Mouse (Mus musculus): ENCODE measurements at regions not wholly inside any gene's neighbourhood (a gene's known extent, or its start where the extent isn't known, plus 50 kb on each side); places are given as distances from the start of the nearest gene placed in this dataset.

DNA sequence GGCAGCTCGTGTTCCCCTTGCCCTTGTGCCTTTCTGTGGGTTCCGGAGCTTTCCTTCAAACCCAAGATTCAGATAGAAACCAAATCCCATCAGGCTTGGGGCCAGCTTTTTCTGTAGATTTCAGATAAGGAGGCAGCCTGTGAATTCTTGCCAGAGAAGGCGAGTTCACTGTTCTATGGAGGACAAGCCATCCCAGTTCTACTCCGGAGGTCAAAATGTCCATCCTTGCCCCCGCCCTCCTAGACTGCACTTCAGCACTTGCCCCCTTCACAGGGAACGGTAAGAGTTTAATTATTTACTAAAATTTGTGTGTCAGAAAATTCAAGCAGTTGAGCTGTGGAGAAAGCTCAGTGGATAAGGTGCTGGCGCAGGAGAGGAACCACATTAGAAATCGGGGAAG is 97.1 kb upstream of the Adgrl2 start:
- ATAC-seq (replicated peaks; ENCODE audit: low FRiP score, low read depth) (peak; percentile 84), DNase-seq (ENCODE audit: low spot score) (peak; percentile 48)
- no peak for TF ChIP-seq CTCF (IDR thresholded peaks at IDR 0.05; ENCODE audit: low read depth)
- peak overlapping the region; percentile 58 for H3K27ac ChIP-seq
- H3K9me3 ChIP-seq (replicated peaks; ENCODE audit: low read length), result no peaks in the 10 kb centered on the region
- H3K4me1 ChIP-seq (replicated peaks; ENCODE audit: insufficient read depth, low read length), result peaks cover 29% of the 10 kb centered on the region; the same call in 1 of the 2 replicates
- no peaks in the 10 kb centered on the region for H3K36me3 ChIP-seq (ENCODE audit: insufficient read depth, low read length)
- WGBS, result 45% methylated on average over 8 of the region's 8 CpGs
- H3K9ac ChIP-seq (ENCODE audit: low read depth, low read length), result no peak overlapping the region
- H3K4me3 ChIP-seq (replicated peaks; ENCODE audit: low read depth, low read length), result no peak overlapping the region
- H3K27me3 ChIP-seq (ENCODE audit: insufficient read depth, low read length), result no peaks in the 10 kb centered on the region
- H3K4me2 ChIP-seq (ENCODE audit: low read length), result peak overlapping the region; percentile 14

DNA sequence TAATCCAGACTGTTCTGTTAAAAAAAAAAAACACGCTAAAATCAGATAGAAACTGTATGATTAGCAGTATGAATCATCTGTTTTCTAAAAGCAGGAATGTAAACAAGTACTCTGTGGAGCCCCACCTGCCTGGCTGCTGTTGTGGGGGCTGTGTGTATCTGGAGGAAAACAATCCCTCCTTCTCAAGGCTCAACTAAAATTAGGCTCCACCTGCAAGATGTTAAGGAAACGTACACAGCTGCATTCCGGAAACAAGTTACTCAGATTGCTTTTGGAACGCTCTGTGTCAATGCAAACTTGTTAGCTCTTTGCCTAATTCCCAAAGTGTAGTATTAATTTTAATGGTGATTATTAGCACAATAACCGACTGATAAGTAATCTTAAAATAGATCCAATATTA is 96.3 kb upstream of the Adgrl2 start:
- TF ChIP-seq CTCF (IDR thresholded peaks at IDR 0.05; ENCODE audit: low read depth), result no peak
- 33% methylated on average over 5 of the region's 5 CpGs for WGBS
- ATAC-seq (replicated peaks; ENCODE audit: low FRiP score, low read depth) (no peak), DNase-seq (ENCODE audit: low spot score) (peak; percentile 57)
- H3K27ac ChIP-seq, result no peak overlapping the region
- no peaks in the 10 kb centered on the region for H3K36me3 ChIP-seq (ENCODE audit: insufficient read depth, low read length)
- no peaks in the 10 kb centered on the region for H3K27me3 ChIP-seq (ENCODE audit: insufficient read depth, low read length)
- H3K4me2 ChIP-seq (ENCODE audit: low read length), result 0 out of 2 replicates have a peak overlapping the region, but pooled peaks have one; percentile 4
- H3K4me3 ChIP-seq (replicated peaks; ENCODE audit: low read depth, low read length), result no peak overlapping the region
- H3K4me1 ChIP-seq (replicated peaks; ENCODE audit: insufficient read depth, low read length), result peaks cover 29% of the 10 kb centered on the region; the same call in 1 of the 2 replicates
- no peak overlapping the region for H3K9ac ChIP-seq (ENCODE audit: low read depth, low read length)
- H3K9me3 ChIP-seq (replicated peaks; ENCODE audit: low read length), result no peaks in the 10 kb centered on the region

DNA sequence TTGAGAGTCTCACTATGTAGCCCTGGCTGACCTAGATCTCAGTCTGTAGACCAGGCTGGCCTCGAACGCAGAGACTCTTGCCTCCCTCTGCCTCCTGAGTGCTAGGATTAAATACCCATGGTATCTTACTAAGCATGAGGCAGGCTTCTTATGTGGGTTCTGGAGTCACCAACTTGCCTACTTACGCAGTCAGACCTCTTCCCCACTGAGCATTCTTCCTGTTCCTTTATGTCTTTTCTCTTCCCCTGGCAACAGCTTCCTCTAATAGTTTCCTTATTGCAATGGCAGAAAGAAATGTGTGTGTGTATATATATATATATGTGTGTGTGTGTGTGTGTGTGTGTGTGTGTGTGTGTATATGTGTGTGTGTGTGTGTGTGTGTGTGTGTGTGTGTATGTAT is 95.7 kb upstream of the Adgrl2 start:
- ATAC-seq (replicated peaks; ENCODE audit: low FRiP score, low read depth), result no peak
- DNase-seq (ENCODE audit: low spot score), result peak; percentile 35
- Histone ChIP-seq H3K9me3 (replicated peaks; ENCODE audit: low read length) (no peaks in the 10 kb centered on the region), H3K4me1 (replicated peaks; ENCODE audit: insufficient read depth, low read length) (peaks cover 29% of the 10 kb centered on the region; the same call in 1 of the 2 replicates), H3K36me3 (ENCODE audit: insufficient read depth, low read length) (no peaks in the 10 kb centered on the region), H3K4me2 (ENCODE audit: low read length) (no peak overlapping the region), H3K9ac (ENCODE audit: low read depth, low read length) (no peak overlapping the region), H3K27ac (peak overlapping the region; percentile 39; the same call in 1 of the 2 replicates), H3K4me3 (replicated peaks; ENCODE audit: low read depth, low read length) (no peak overlapping the region), H3K27me3 (ENCODE audit: insufficient read depth, low read length) (no peaks in the 10 kb centered on the region)
- TF ChIP-seq CTCF (IDR thresholded peaks at IDR 0.05; ENCODE audit: low read depth), result no peak
- WGBS, result 83% methylated on average over 3 of the region's 3 CpGs

DNA sequence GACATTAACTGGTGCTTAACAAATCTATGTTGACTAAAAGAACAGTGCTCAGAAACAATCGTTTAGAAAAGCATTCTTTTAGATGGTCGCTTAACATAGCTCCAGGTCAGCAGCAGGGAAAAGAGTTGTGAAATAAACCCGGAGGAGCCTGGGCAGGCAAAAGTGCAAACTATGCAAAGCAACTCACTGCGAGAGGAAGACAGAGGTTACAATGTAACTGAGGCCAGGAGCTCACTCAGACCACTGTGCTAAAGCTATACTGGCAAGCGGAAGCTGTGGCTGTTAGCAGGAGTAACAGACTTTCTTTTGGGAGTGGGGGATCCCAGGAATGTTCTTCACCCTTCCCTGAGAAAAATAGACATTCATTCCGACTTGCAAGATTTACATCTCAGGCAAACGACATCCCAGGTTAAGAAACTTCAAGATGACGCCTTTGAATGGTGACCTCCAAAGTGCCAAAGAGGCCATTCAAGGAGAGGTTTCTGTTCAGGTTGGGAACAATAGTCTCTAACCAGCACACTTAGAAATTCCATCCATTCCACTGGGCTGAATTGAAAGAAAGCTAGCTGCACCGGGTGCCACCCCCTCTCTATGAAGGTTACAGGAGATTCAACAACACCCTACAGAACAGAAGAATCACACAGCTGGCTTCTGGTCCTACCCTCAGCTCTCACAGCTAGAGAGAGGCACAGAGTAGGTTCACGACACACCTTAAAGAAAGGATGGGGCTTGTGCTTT is 94.7 kb upstream of the Adgrl2 start:
- Histone ChIP-seq H3K9me3 (replicated peaks; ENCODE audit: low read length) (no peaks in the 10 kb centered on the region), H3K9ac (ENCODE audit: low read depth, low read length) (no peak overlapping the region), H3K27ac (peak overlapping the region; percentile 39), H3K4me1 (replicated peaks; ENCODE audit: insufficient read depth, low read length) (peaks cover 29% of the 10 kb centered on the region; the same call in 1 of the 2 replicates), H3K4me2 (ENCODE audit: low read length) (no peak overlapping the region), H3K27me3 (ENCODE audit: insufficient read depth, low read length) (no peaks in the 10 kb centered on the region), H3K4me3 (replicated peaks; ENCODE audit: low read depth, low read length) (no peak overlapping the region), H3K36me3 (ENCODE audit: insufficient read depth, low read length) (no peaks in the 10 kb centered on the region)
- no peak for ATAC-seq (replicated peaks; ENCODE audit: low FRiP score, low read depth)
- no peak for TF ChIP-seq CTCF (IDR thresholded peaks at IDR 0.05; ENCODE audit: low read depth)
- 49% methylated on average over 10 of the region's 10 CpGs for WGBS
- peak; percentile 33 for DNase-seq (ENCODE audit: low spot score)

DNA sequence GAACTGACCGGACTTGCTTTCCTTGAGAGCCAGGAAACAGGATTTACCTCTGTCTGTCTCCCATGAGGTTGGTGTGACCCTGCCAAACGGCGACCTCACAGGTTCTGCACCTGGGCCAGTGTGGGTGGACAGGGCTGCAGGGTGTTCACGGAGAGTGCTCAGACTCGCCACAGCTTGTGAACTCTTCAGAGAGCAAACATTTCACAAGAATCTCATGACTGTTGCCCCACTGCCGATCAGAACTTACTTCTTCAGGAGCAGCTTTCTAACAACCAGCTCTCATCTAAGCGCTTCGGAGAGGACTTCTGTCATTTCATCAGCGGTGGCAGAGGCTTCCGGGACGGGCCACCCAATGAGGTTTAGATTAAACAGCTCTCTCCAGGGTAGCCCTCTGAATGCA is 93.0 kb upstream of the Adgrl2 start:
- Histone ChIP-seq H3K27ac (no peak overlapping the region), H3K4me1 (replicated peaks; ENCODE audit: insufficient read depth, low read length) (peaks cover 25% of the 10 kb centered on the region; the same call in 1 of the 2 replicates), H3K9me3 (replicated peaks; ENCODE audit: low read length) (no peaks in the 10 kb centered on the region), H3K36me3 (ENCODE audit: insufficient read depth, low read length) (no peaks in the 10 kb centered on the region), H3K9ac (ENCODE audit: low read depth, low read length) (no peak overlapping the region), H3K27me3 (ENCODE audit: insufficient read depth, low read length) (no peaks in the 10 kb centered on the region), H3K4me2 (ENCODE audit: low read length) (no peak overlapping the region), H3K4me3 (replicated peaks; ENCODE audit: low read depth, low read length) (no peak overlapping the region)
- WGBS, result 56% methylated on average over 11 of the region's 11 CpGs
- ATAC-seq (replicated peaks; ENCODE audit: low FRiP score, low read depth) (no peak), DNase-seq (ENCODE audit: low spot score) (no peak)
- TF ChIP-seq CTCF (IDR thresholded peaks at IDR 0.05; ENCODE audit: low read depth), result no peak

DNA sequence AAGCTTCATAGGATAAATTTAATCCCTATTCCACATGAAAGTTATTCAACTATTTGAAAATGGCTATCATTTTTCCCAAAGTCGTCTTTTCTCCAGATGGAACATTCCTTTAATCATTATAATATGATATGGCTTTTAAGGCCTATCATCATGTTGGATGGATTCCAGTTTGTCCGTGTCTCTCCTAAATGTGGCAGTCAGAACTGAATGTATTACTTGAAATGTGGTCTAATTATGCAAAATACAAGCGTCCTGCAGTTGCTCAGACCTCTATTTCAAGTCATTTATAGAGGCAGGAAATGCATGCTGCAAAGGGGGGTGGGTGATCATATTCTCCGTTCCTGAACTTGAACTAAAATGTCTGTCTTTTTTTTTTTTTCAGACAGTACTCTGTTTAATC is 88.5 kb upstream of the Adgrl2 start:
- Histone ChIP-seq H3K4me1 (replicated peaks; ENCODE audit: insufficient read depth, low read length) (0 out of 2 replicates have a peak, but pooled peaks cover 9% of the 10 kb centered on the region), H3K27me3 (ENCODE audit: insufficient read depth, low read length) (no peaks in the 10 kb centered on the region), H3K9ac (ENCODE audit: low read depth, low read length) (no peak overlapping the region), H3K9me3 (replicated peaks; ENCODE audit: low read length) (no peaks in the 10 kb centered on the region), H3K4me2 (ENCODE audit: low read length) (no peak overlapping the region), H3K27ac (no peak overlapping the region), H3K4me3 (replicated peaks; ENCODE audit: low read depth, low read length) (no peak overlapping the region), H3K36me3 (ENCODE audit: insufficient read depth, low read length) (no peaks in the 10 kb centered on the region)
- no peak for TF ChIP-seq CTCF (IDR thresholded peaks at IDR 0.05; ENCODE audit: low read depth)
- WGBS, result 47% methylated on average over 4 of the region's 4 CpGs
- DNase-seq (ENCODE audit: low spot score) (no peak), ATAC-seq (replicated peaks; ENCODE audit: low FRiP score, low read depth) (no peak)

All from kidney, postnatal 0 days (tissue).